Mouse (Mus musculus): ENCODE measurements around the gene Ece1.

DNA sequence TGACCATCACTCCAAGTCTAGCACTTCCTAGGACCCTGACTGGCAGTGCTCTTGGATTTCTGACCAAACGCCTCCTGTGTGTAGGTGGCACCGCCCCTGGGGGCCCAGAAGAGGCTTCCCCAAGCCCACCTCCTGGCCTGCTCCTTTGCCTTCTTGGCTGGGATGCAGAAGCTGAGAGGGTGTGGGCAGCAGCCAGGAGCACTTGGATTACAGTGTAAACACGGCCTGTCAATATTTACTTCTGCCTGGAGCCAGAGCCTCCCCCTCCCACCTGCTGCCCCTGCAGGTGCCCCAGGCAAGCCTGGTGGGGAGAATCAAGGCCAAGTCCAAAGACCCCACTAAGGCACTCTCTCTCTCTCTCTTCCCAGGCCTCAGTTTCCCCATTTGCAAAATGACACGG, 5.2 kb downstream of the Ece1 start:
- no peak for TF ChIP-seq CTCF (IDR thresholded peaks at IDR 0.05)
- no peak for TF ChIP-seq EP300 (IDR thresholded peaks at IDR 0.05; ENCODE audit: insufficient read depth, low read depth, low read length)
